ENCODE assay signal across 8 mouse cellular contexts in the genomic region with DNA sequence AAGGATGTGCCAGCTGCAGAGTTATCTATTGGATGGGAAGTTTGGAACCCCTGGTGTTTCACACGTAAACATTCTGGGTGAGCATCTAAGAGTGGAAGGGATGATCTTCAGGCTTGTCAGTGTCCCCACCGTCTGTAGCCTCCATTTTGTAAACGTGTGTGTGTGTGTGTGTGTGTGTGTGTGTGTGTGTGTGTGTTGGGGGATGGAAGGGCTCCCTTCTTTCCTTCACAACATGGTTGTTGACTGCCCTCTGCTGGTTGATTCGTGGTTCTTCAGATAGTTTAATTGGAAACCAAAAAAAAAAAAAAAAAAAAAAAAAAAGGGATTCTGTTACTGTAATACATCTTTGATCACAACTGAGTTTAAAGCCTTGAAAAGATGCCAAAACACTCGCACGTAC. TPM values are rescaled to one million over a fixed set of nuclear protein-coding genes. Genes with fewer than 3 reads are reported as not detected.
DNase-seq lines count a peak whose midpoint lies in the region; ATAC-seq lines count a peak whose summit lies in the region.

No protein-coding gene starts in this region.

- H3K27ac ChIP-seq in embryonic facial prominence, embryonic 13.5 days, result no peak overlapping the region
- peak overlapping the region; percentile 56; the same call in 1 of the 2 replicates for H3K27ac ChIP-seq in heart, embryonic 10.5 days
- no peak overlapping the region for H3K27ac ChIP-seq in kidney, embryonic 15.5 days
- no peak overlapping the region for H3K27ac ChIP-seq in liver, embryonic 12.5 days
- H3K27ac ChIP-seq in stomach, embryonic 16.5 days (ENCODE audit: low read length), result no peak overlapping the region

- H3K4me1 ChIP-seq in embryonic facial prominence, embryonic 13.5 days, result peaks cover 3% of the 10 kb centered on the region
- H3K4me1 ChIP-seq in heart, embryonic 10.5 days, result peaks cover 2% of the 10 kb centered on the region
- H3K4me1 ChIP-seq in kidney, embryonic 15.5 days, result peaks cover 19% of the 10 kb centered on the region
- peaks cover 16% of the 10 kb centered on the region for H3K4me1 ChIP-seq in liver, embryonic 12.5 days
- H3K4me1 ChIP-seq in stomach, embryonic 16.5 days (ENCODE audit: control insufficient read depth, insufficient read depth, low read length), result peaks cover 2% of the 10 kb centered on the region

- peak overlapping the region; percentile 44 for H3K4me2 ChIP-seq in embryonic facial prominence, embryonic 13.5 days
- peak overlapping the region; percentile 47 for H3K4me2 ChIP-seq in kidney, embryonic 15.5 days
- peak overlapping the region; percentile 41 for H3K4me2 ChIP-seq in liver, embryonic 12.5 days
- H3K4me2 ChIP-seq in stomach, embryonic 16.5 days (ENCODE audit: low read depth, low read length), result peak overlapping the region; percentile 28; the same call in 1 of the 2 replicates

- peak; percentile 87 for DNase-seq in CD4-positive helper T cell, adult 2 months (ENCODE audit: low read depth, low spot score)
- DNase-seq in adrenal gland, postnatal 25 days, result peak; percentile 54
- DNase-seq in heart, embryonic 10.5 days (ENCODE audit: low spot score), result peak; percentile 85
- DNase-seq in naive thymus-derived CD4-positive, alpha-beta T cell, adult 2 months (ENCODE audit: low read depth), result peak; percentile 88

- H3K4me3 ChIP-seq in embryonic facial prominence, embryonic 13.5 days, result peak overlapping the region; percentile 26
- H3K4me3 ChIP-seq in heart, embryonic 10.5 days, result 0 out of 2 replicates have a peak overlapping the region, but pooled peaks have one; percentile 24
- peak overlapping the region; percentile 24; the same call in 1 of the 2 replicates for H3K4me3 ChIP-seq in kidney, embryonic 15.5 days (replicated peaks)
- H3K4me3 ChIP-seq in liver, embryonic 12.5 days, result no peak overlapping the region
- H3K4me3 ChIP-seq in stomach, embryonic 16.5 days (replicated peaks; ENCODE audit: low read length), result no peak overlapping the region; the same call in 1 of the 2 replicates

- WGBS in embryonic facial prominence, embryonic 13.5 days, result 3% methylated on average over 6 of the region's 6 CpGs
- 2% methylated on average over 6 of the region's 6 CpGs for WGBS in heart, embryonic 10.5 days
- 4% methylated on average over 6 of the region's 6 CpGs for WGBS in kidney, embryonic 15.5 days
- 4% methylated on average over 6 of the region's 6 CpGs for WGBS in liver, embryonic 12.5 days (ENCODE audit: insufficient replicate concordance)
- WGBS in stomach, embryonic 16.5 days, result 2% methylated on average over 6 of the region's 6 CpGs

- H3K9ac ChIP-seq in embryonic facial prominence, embryonic 13.5 days, result no peak overlapping the region
- peak overlapping the region; percentile 5; the same call in 1 of the 2 replicates for H3K9ac ChIP-seq in kidney, embryonic 15.5 days
- no peak overlapping the region for H3K9ac ChIP-seq in liver, embryonic 12.5 days
- no peak overlapping the region for H3K9ac ChIP-seq in stomach, embryonic 16.5 days (ENCODE audit: low read length)

- H3K27me3 ChIP-seq in embryonic facial prominence, embryonic 13.5 days, result no peaks in the 10 kb centered on the region
- no peaks in the 10 kb centered on the region for H3K27me3 ChIP-seq in heart, embryonic 10.5 days (ENCODE audit: insufficient read depth, poor library complexity, severe bottlenecking)
- no peaks in the 10 kb centered on the region for H3K27me3 ChIP-seq in kidney, embryonic 15.5 days
- no peaks in the 10 kb centered on the region; the same call in 1 of the 2 replicates for H3K27me3 ChIP-seq in liver, embryonic 12.5 days (replicated peaks)
- H3K27me3 ChIP-seq in stomach, embryonic 16.5 days (ENCODE audit: control insufficient read depth, insufficient read depth, low read length), result no peaks in the 10 kb centered on the region

- no peak for ATAC-seq in embryonic facial prominence, embryonic 13.5 days (ENCODE audit: insufficient number of reproducible peaks, insufficient read depth, low FRiP score, low TSS enrichment, low read depth)
- ATAC-seq in kidney, embryonic 15.5 days (replicated peaks; ENCODE audit: low FRiP score), result no peak
- no peak for ATAC-seq in liver, embryonic 12.5 days
- ATAC-seq in stomach, embryonic 16.5 days (ENCODE audit: insufficient read depth, low FRiP score), result no peak

- H3K9me3 ChIP-seq in embryonic facial prominence, embryonic 13.5 days, result no peaks in the 10 kb centered on the region
- H3K9me3 ChIP-seq in heart, embryonic 10.5 days, result no peaks in the 10 kb centered on the region
- no peaks in the 10 kb centered on the region for H3K9me3 ChIP-seq in kidney, embryonic 15.5 days (replicated peaks)
- no peaks in the 10 kb centered on the region for H3K9me3 ChIP-seq in liver, embryonic 12.5 days (replicated peaks)
- H3K9me3 ChIP-seq in stomach, embryonic 16.5 days (replicated peaks; ENCODE audit: control insufficient read depth, low read length), result no peaks in the 10 kb centered on the region

- H3K36me3 ChIP-seq in embryonic facial prominence, embryonic 13.5 days, result no peaks in the 10 kb centered on the region
- no peaks in the 10 kb centered on the region for H3K36me3 ChIP-seq in heart, embryonic 10.5 days
- H3K36me3 ChIP-seq in kidney, embryonic 15.5 days, result no peaks in the 10 kb centered on the region
- no peaks in the 10 kb centered on the region for H3K36me3 ChIP-seq in liver, embryonic 12.5 days
- no peaks in the 10 kb centered on the region for H3K36me3 ChIP-seq in stomach, embryonic 16.5 days (ENCODE audit: control insufficient read depth, insufficient read depth, low read length)

RNA-seq across cellular contexts. Expression of gene Smarcc2, which starts 3.8 kb away (rescaled TPM):
- total RNA-seq in adrenal gland, postnatal 25 days (2021), result 107 and 125 TPM in 2 replicates
- 111 and 119 TPM in 2 replicates for polyA plus RNA-seq in embryonic facial prominence, embryonic 13.5 days (2015; fragmentation: Nextera tagmentation; extraction: Ambion mirVana)
- polyA plus RNA-seq in heart, embryonic 10.5 days (2016; fragmentation: Nextera tagmentation; extraction: Ambion mirVana), result 66.0 and 68.7 TPM in 2 replicates
- polyA plus RNA-seq in kidney, embryonic 15.5 days (2015; fragmentation: Nextera tagmentation; extraction: Ambion mirVana), result 75.9 and 77.2 TPM in 2 replicates
- 34.9 and 40.3 TPM in 2 replicates for polyA plus RNA-seq in liver, embryonic 12.5 days (2016; fragmentation: Nextera tagmentation; extraction: Ambion mirVana)
- 59.5 and 62.4 TPM in 2 replicates for polyA plus RNA-seq in stomach, embryonic 16.5 days (2015; fragmentation: Nextera tagmentation; extraction: Ambion mirVana)

RNA-seq across cellular contexts. Expression of gene Myl6, which starts 38.7 kb away (rescaled TPM):
- total RNA-seq in adrenal gland, postnatal 25 days (2021), result 791 and 820 TPM in 2 replicates
- 961 and 1,001 TPM in 2 replicates for polyA plus RNA-seq in embryonic facial prominence, embryonic 13.5 days (2015; fragmentation: Nextera tagmentation; extraction: Ambion mirVana)
- 1,508 and 1,550 TPM in 2 replicates for polyA plus RNA-seq in heart, embryonic 10.5 days (2016; fragmentation: Nextera tagmentation; extraction: Ambion mirVana)
- polyA plus RNA-seq in kidney, embryonic 15.5 days (2015; fragmentation: Nextera tagmentation; extraction: Ambion mirVana), result 1,170 and 1,259 TPM in 2 replicates
- 533 and 540 TPM in 2 replicates for polyA plus RNA-seq in liver, embryonic 12.5 days (2016; fragmentation: Nextera tagmentation; extraction: Ambion mirVana)
- polyA plus RNA-seq in stomach, embryonic 16.5 days (2015; fragmentation: Nextera tagmentation; extraction: Ambion mirVana), result 2,126 and 2,216 TPM in 2 replicates

RNA-seq across cellular contexts. Expression of gene Myl6b, which starts 43.2 kb away (rescaled TPM):
- 5.0 and 6.9 TPM in 2 replicates for total RNA-seq in adrenal gland, postnatal 25 days (2021)
- polyA plus RNA-seq in embryonic facial prominence, embryonic 13.5 days (2015; fragmentation: Nextera tagmentation; extraction: Ambion mirVana), result 2.8 and 4.0 TPM in 2 replicates
- polyA plus RNA-seq in heart, embryonic 10.5 days (2016; fragmentation: Nextera tagmentation; extraction: Ambion mirVana), result 3.2 and 4.0 TPM in 2 replicates
- 4.2 and 4.7 TPM in 2 replicates for polyA plus RNA-seq in kidney, embryonic 15.5 days (2015; fragmentation: Nextera tagmentation; extraction: Ambion mirVana)
- polyA plus RNA-seq in liver, embryonic 12.5 days (2016; fragmentation: Nextera tagmentation; extraction: Ambion mirVana), result 1.3 and 1.6 TPM in 2 replicates
- polyA plus RNA-seq in stomach, embryonic 16.5 days (2015; fragmentation: Nextera tagmentation; extraction: Ambion mirVana), result 2.7 and 3.9 TPM in 2 replicates

RNA-seq across cellular contexts. Expression of gene Rnf41, which starts 43.8 kb away (rescaled TPM):
- 35.9 and 44.4 TPM in 2 replicates for total RNA-seq in adrenal gland, postnatal 25 days (2021)
- 45.4 and 46.7 TPM in 2 replicates for polyA plus RNA-seq in embryonic facial prominence, embryonic 13.5 days (2015; fragmentation: Nextera tagmentation; extraction: Ambion mirVana)
- 31.0 and 34.3 TPM in 2 replicates for polyA plus RNA-seq in heart, embryonic 10.5 days (2016; fragmentation: Nextera tagmentation; extraction: Ambion mirVana)
- polyA plus RNA-seq in kidney, embryonic 15.5 days (2015; fragmentation: Nextera tagmentation; extraction: Ambion mirVana), result 45.1 and 45.9 TPM in 2 replicates
- polyA plus RNA-seq in liver, embryonic 12.5 days (2016; fragmentation: Nextera tagmentation; extraction: Ambion mirVana), result 14.2 and 14.8 TPM in 2 replicates
- 37.0 and 38.5 TPM in 2 replicates for polyA plus RNA-seq in stomach, embryonic 16.5 days (2015; fragmentation: Nextera tagmentation; extraction: Ambion mirVana)

RNA-seq across cellular contexts. Expression of gene Nabp2, which starts 44.0 kb away (rescaled TPM):
- total RNA-seq in adrenal gland, postnatal 25 days (2021), result 74.6 and 75.0 TPM in 2 replicates
- polyA plus RNA-seq in embryonic facial prominence, embryonic 13.5 days (2015; fragmentation: Nextera tagmentation; extraction: Ambion mirVana), result 72.3 and 73.0 TPM in 2 replicates
- 76.5 and 87.9 TPM in 2 replicates for polyA plus RNA-seq in heart, embryonic 10.5 days (2016; fragmentation: Nextera tagmentation; extraction: Ambion mirVana)
- polyA plus RNA-seq in kidney, embryonic 15.5 days (2015; fragmentation: Nextera tagmentation; extraction: Ambion mirVana), result 82.8 and 92.6 TPM in 2 replicates
- polyA plus RNA-seq in liver, embryonic 12.5 days (2016; fragmentation: Nextera tagmentation; extraction: Ambion mirVana), result 64.1 and 66.1 TPM in 2 replicates
- polyA plus RNA-seq in stomach, embryonic 16.5 days (2015; fragmentation: Nextera tagmentation; extraction: Ambion mirVana), result 72.0 and 75.5 TPM in 2 replicates

Comparison
In these comparisons a context has a peak if more than half of its experiments do, and no peak if none do; other contexts are left out.
1. H3K4me3 ChIP-seq: peak in embryonic facial prominence, embryonic 13.5 days (single experiment), heart, embryonic 10.5 days (single experiment) and kidney, embryonic 15.5 days (single experiment); none in liver, embryonic 12.5 days (single experiment) and stomach, embryonic 16.5 days (single experiment).
2. Peak in every context shown above with its lines, with median percentiles within 50 percentile points of each other: DNase-seq and H3K4me2 ChIP-seq.